Mouse (Mus musculus) heart, postnatal 14 days (tissue): ENCODE results near the gene Nectin2. TPM values are rescaled to one million over a fixed set of nuclear protein-coding genes. Genes with fewer than 3 reads are reported as not detected.

Experiments
- DNase-seq, 2 experiments: peaks; one replicate each; pipeline ENCODE4 v3.0.0; 2021 to 2022
- intact Hi-C: fragments of 180-260 bp; cut with DNase I; formaldehyde crosslinking; loops from one replicate; pipeline ENCODE4 v1.15.1; 2025
- total RNA-seq, 2 experiments: library from RNA; stranded (reverse); gene quantifications; 2 replicates each; pipeline ENCODE4 v1.2.3; 2021

Nectin2 gene
- total RNA-seq, 2 experiments from 2014 or later = 37.2 to 39.7 TPM

- intact Hi-C loops = no loop called here
- no peak for DNase-seq
Observed at GRCm38 (mm10) chr7:19747420-19748218, 2.7 kb downstream of the Nectin2 start.

- no peak for DNase-seq
- intact Hi-C loops = no loop called here
Observed at GRCm38 (mm10) chr7:19746426-19747201, 3.7 kb downstream of the Nectin2 start.

GRCm38 (mm10) chr7:19745971-19746370 is 4.3 kb downstream of the Nectin2 start:
- DNase-seq = no peak
- intact Hi-C loops = loop anchor here (2.0 kb wide), 1 partner anchor 29 kb away; no protein-coding TSS in a partner anchor

- intact Hi-C loops = loop anchor here (2.0 kb wide), 1 partner anchor 28 kb away; no protein-coding TSS in a partner anchor
- peak; percentile 62 to 67 for DNase-seq
Observed at GRCm38 (mm10) chr7:19744590-19745385, 5.5 kb downstream of the Nectin2 start.

GRCm38 (mm10) chr7:19743791-19744190 is 6.5 kb downstream of the Nectin2 start:
- DNase-seq = no peak
- intact Hi-C loops = loop anchor here (2.0 kb wide), 1 partner anchor 27 kb away; no protein-coding TSS in a partner anchor

GRCm38 (mm10) chr7:19742468-19742867 is 7.8 kb downstream of the Nectin2 start:
- no peak for DNase-seq
- intact Hi-C loops = no loop called here

- peak; percentile 26 to 38 for DNase-seq
- intact Hi-C loops = no loop called here
Observed at GRCm38 (mm10) chr7:19741329-19742031, 8.8 kb downstream of the Nectin2 start.

GRCm38 (mm10) chr7:19740269-19740668 is 10.0 kb downstream of the Nectin2 start:
- peak in 1 of 2 experiments; percentile 34 for DNase-seq
- intact Hi-C loops = no loop called here

GRCm38 (mm10) chr7:19738771-19739170 is 11.5 kb downstream of the Nectin2 start:
- intact Hi-C loops = no loop called here
- DNase-seq = no peak

- intact Hi-C loops = no loop called here
- DNase-seq = no peak
Observed at GRCm38 (mm10) chr7:19736389-19737057, 13.8 kb downstream of the Nectin2 start.

- DNase-seq = no peak
- intact Hi-C loops = no loop called here
Observed at GRCm38 (mm10) chr7:19734178-19734666, 16.1 kb downstream of the Nectin2 start.

- no peak for DNase-seq
- intact Hi-C loops = no loop called here
Observed at GRCm38 (mm10) chr7:19726541-19726940, 23.7 kb downstream of the Nectin2 start.

- intact Hi-C loops = no loop called here
- DNase-seq = no peak
Observed at GRCm38 (mm10) chr7:19724167-19724566, 26.1 kb downstream of the Nectin2 start.

GRCm38 (mm10) chr7:19722754-19723195 is 27.5 kb downstream of the Nectin2 start:
- DNase-seq = peak; percentile 62 to 66
- intact Hi-C loops = no loop called here

- intact Hi-C loops = no loop called here
- DNase-seq = no peak
Observed at GRCm38 (mm10) chr7:19719200-19719599, 31.1 kb downstream of the Nectin2 start.

- intact Hi-C loops = no loop called here
- no peak for DNase-seq
Observed at GRCm38 (mm10) chr7:19718297-19718952, 31.9 kb downstream of the Nectin2 start.

- intact Hi-C loops = loop anchor here (2.0 kb wide), 1 partner anchor 27 kb away; no protein-coding TSS in a partner anchor
Observed at GRCm38 (mm10) chr7:19717346-19717745, 32.9 kb downstream of the Nectin2 start.

GRCm38 (mm10) chr7:19716822-19717221 is 33.5 kb downstream of the Nectin2 start:
- intact Hi-C loops = loop anchor here (1.0 to 2.0 kb wide), 2 partner anchors 28 to 32 kb away; no protein-coding TSS in a partner anchor
- no peak for DNase-seq

More at GRCm38 (mm10) chr7:19717346-19717745, 32.9 kb downstream of the Nectin2 start:
- DNase-seq = no peak
